Mouse (Mus musculus) heart, adult 18-20 months (tissue): ENCODE measurements at regions not wholly inside any gene's neighbourhood (a gene's known extent, or its start where the extent isn't known, plus 50 kb on each side); places are given as distances from the start of the nearest gene placed in this dataset.

ENCODE experiments used
- DNase-seq, 2 experiments: peaks; one replicate each; pipeline ENCODE4 v3.0.0; 2021 to 2022; ENCODE audit warnings: mixed read lengths in 1 of 2

GRCm38 (mm10) chr13:46116576-46116975, 151.8 kb upstream of the Atxn1 start:
- no peak for DNase-seq

DNA sequence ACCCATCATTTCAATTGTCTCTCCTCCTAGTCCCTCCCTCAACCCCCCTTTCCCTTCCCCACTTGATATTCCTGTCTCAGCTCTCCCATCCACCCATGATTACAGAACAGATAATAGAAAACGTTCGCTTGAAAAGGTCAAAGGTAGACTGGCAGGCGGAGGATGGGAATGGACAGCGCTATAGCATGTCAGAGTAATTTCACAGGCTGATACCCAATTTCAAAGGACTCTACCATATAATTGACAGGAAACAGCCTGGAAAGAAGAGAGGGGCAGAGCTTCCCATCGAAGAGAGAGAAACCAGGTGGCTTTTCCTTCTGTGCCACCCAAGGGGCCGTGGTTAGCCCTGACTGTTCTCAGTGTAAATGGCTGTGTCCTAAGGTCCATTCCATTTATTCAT, 140.2 kb upstream of the Atxn1 start:
- DNase-seq, result no peak

DNA sequence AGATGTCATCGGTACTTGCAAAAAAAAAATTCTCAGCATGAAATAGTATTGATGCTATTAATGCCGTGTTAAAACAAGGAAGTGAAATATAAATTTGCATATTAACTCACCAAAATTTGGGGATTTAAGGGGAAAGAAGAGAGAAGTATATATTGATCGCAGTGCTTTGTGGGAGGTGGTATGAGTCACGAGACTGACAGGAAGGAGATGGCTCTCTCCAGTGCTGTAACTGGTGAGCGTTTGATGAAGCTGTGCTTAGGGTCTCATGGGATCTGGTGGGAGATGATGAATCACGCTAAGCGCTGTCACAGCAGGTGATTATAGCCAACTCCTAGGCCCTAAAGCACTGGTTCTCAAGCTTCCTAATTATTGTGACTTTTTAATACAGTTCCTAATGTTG, 133.8 kb upstream of the Atxn1 start:
- DNase-seq, result no peak

- no peak for DNase-seq
These were observed 133.3 kb upstream of the Atxn1 start for GRCm38 (mm10) chr13:46098131-46098530.

DNA sequence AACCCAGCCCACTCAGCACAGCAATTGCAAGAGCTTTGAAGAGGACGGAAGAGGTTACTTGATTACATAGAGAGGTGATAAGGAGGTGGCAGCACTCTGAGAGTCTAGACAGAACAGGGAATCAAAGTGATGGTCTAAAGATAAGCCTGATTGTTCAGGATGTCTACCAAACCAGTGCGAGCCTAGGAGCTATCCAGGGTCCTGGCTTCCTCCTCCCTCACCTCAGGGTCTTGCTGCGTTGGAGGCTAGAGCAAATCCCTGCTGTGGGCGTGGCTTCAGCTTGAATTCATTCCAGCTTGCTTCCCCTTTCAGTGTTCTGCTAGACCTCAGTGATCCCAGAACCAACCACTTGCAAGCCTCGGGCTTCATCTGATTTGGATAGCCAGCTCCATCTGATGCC, 132.2 kb upstream of the Atxn1 start:
- DNase-seq, result no peak

DNA sequence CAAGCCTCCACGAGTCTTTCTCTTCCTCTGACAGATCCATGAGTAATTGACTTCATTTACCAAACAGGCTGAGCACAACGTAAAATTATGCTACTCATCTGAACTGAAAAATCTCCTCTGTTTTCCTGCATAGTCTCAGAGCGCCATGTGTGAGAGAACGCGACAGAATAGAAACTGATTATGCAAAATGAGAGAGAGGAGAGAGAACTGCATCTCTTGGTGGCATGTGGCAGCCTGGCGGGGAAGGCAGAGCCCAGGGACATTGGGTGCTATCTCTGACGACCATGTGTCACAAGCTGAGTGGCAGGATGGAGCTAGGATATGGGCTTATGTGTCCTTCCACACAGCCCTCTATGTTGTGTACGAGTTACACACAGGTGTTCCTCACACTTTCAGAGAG, 131.6 kb upstream of the Atxn1 start:
- DNase-seq, result no peak

GRCm38 (mm10) chr13:46092787-46093186, 128.0 kb upstream of the Atxn1 start:
- no peak for DNase-seq

- DNase-seq, result no peak
These were observed 126.3 kb upstream of the Atxn1 start for GRCm38 (mm10) chr13:46091109-46091508.

DNA sequence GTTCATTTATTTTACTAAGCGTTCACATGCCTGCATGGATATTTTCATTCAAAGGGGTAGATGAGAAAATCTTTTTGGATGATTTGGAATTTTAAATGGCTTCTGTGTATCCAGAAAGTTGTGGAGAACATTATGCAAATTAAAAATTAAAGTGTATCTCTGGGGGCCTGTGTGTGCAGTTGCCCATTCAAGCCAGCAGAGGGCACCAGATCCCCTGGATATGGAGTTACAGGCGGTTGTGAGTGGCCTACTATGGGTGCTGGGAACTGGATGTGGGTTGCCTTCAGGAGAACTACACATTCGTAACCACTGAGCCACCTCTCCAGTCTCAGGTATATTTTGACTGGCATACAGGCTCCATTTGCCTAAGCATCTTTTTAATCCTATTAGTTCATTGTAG, 123.4 kb upstream of the Atxn1 start:
- DNase-seq, result no peak

GRCm38 (mm10) chr13:46087663-46088062, 122.9 kb upstream of the Atxn1 start:
- no peak for DNase-seq

GRCm38 (mm10) chr13:46076879-46077278, 112.1 kb upstream of the Atxn1 start:
- no peak for DNase-seq

- DNase-seq, result no peak
These were observed 106.9 kb upstream of the Atxn1 start for GRCm38 (mm10) chr13:46071670-46072069.

DNA sequence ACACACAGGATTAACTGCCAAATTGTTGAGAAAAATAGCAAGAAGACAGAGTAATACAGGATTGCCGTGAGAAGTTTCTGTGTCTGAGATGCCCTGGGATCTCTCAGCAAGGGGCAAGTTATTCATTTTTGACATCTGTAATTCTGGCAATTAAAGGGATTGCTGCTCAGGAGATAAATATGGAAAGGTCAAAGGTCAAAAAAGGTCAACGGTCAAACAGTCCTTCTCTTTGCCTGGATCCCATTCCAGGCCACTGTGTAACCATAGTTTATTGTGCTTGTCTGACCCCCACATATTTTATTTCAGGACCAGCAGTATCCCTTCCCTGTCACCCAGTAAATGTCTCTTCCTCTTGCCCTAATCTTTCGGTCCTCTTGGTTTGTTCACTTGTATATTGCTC, 104.8 kb upstream of the Atxn1 start:
- DNase-seq, result no peak

- peak in 1 of 2 experiments; percentile 2 for DNase-seq
These were observed 98.0 kb upstream of the Atxn1 start for GRCm38 (mm10) chr13:46062758-46063157.

DNA sequence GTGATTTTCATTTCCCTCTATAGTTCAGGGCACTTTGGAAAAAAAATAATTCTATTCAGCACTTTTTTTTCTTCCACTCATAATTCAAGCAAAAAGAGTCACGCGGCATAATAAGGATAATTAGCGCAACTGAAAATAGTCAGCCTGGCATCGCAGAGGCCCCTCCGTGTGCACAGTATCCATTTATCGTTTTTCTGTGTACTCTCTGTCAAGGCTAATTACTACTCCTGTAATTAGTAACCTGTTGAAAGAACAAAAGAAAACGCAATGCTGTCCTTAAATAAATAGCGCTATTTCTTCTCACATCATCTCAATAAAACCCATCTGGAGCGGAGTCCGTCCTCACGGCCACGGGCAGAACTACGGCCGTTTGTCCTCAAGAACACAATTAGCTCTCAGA, 95.1 kb upstream of the Atxn1 start:
- no peak for DNase-seq

- peak; percentile 28 to 57 for DNase-seq
These were observed 94.1 kb upstream of the Atxn1 start for GRCm38 (mm10) chr13:46058862-46059261.

GRCm38 (mm10) chr13:46058341-46058740, 93.5 kb upstream of the Atxn1 start:
- no peak for DNase-seq

- DNase-seq, result no peak
These were observed 90.6 kb upstream of the Atxn1 start for GRCm38 (mm10) chr13:46055410-46055809.

DNA sequence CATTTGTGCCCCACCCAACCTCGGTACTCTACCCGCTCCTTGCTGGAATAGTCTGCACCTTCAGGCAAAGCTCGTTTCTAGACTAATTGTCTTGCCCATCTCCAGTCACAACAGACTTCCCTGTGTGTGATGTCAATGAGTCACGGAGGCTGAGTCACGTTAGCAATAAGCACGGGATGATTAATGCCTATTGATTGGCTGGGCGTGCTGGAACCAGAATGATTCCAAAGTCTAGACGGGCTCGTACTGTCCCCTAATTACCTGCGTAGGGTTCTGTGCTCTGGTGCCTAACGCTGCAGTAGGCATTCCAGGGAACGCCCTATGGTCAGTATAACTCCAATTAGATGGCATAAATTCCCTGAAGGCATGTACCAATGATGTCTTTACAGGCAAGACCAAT, 78.8 kb upstream of the Atxn1 start:
- DNase-seq, result no peak

GRCm38 (mm10) chr13:46043016-46043415, 78.2 kb upstream of the Atxn1 start:
- peak; percentile 30 to 41 for DNase-seq

DNA sequence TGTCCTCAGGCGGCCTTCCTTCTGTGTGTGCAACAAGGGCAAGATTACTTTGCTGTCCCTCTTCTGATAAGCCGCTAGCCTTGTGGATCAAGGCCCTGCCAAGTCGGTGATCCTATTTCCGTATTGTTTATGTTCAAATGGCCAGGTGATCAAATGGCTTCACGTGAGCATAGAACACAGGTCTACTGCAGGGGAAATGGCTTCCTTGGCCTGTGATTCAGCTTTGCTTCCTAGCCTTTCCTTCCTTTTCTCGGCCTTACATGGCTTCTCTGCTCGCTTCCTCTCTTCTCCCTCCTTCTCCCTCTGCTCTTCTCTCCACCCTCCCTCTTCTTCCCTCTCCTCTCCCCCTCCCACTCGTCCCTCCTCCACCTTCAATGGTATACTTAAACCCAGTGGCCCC, 77.4 kb upstream of the Atxn1 start:
- DNase-seq, result no peak

DNA sequence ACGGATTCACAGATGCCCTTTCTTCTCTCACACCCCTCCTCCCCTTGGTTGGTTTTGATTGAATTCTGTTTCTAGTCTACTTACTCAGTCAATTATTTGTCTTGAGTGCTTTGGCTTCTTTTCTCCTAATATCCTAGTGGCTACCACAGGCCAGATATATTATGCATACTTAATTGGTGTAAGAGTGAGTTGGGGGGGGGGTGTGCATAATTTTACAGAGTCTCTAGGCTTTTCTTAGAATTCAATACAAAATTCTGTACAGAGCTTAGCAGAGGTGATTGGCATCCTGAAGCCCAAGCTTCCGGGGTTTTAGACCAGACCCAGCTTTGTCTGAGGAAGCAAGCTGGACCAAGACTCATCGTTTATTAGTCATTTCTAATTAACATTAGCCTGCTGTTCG, 76.7 kb upstream of the Atxn1 start:
- DNase-seq, result no peak

DNA sequence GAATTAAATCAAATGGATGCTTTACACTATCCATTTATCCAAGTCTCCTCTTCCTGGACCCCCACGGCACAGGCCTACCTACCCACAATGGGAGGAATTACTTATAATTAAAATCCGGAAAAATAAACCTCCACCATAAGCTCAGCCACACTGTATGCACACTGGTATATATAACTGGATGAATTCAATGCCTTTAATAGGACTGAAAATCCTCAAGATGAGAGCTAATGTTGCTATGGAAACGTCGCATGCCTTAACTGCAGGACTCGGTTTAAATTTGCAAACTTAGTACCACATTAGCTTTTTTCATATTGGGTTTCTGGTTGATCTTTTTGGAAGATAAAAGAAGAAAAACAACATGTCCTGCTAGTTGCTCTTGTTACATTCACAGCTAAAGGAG, 75.3 kb upstream of the Atxn1 start:
- no peak for DNase-seq

DNA sequence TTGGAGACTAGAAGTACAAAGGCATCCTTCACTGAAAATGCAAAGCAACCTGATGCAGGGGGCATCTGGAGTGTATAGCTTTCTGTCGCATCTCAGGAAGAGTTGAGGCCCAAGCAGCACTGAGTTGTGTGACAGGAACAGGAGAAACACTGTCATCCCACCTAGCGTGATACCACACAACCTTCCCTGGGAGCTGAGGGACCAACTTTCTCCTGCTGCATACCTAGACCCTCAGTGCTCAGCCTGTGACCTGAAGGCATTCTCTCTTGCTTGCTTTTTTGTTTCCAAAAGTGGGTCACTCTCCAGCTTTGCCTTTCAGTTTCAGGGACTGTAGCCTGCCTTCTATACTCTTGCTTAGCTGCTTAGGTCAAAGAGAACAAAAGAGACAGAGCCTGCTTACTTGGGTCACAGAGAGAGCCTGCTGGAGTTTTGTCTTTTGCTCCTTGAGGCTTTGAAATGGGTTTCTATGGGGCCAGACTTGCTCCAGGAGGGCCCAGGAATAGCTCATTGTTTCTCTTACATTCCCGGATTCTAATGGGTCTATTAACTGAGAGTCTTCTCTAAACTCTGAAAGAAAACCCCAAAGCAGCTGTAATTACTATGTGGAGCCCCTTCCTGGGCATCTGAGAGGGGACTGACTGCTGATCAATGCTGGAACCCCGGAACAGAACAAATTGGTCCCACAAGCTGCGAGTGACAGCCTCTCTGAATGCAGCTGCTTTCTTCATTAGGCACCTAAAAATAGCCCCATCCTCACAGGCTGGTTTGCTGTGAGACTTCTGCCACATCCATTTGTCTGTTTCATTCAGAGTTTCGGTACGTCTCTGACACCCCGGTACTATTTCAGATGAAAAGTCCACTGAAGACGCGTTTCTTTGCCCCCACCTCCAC, 73.9 kb upstream of the Atxn1 start:
- no peak for DNase-seq
